Mouse (Mus musculus): ENCODE results near the gene Adora2a. TPM values are rescaled to one million over a fixed set of nuclear protein-coding genes. Genes with fewer than 3 reads are reported as not detected.
A peak's percentile ranks its signal among the peaks of the same experiment; 100 is the strongest.

The Adora2a gene
- polyA plus RNA-seq, 1 experiment from 2014 or later: 6.8 TPM

- ATAC-seq (ENCODE audit: insufficient number of reproducible peaks, insufficient read depth, low FRiP score, low read depth): no peak
- Histone ChIP-seq H3K9me3 (ENCODE audit: control insufficient read depth, low read length) (no peaks in the 10 kb centered on the region), H3K4me3 (ENCODE audit: control insufficient read depth in 1 of 2, insufficient read depth in 1 of 2, low read depth in 1 of 2, low read length in 2 of 2) (no peak overlapping the region), H3K4me1 (ENCODE audit: control insufficient read depth in 2 of 2, insufficient read depth in 2 of 2, low read length in 2 of 2) (peaks cover 23 to 45% of the 10 kb centered on the region in 2 experiments), H3K27me3 (ENCODE audit: control insufficient read depth, insufficient read depth, low read length) (no peaks in the 10 kb centered on the region), H3K4me2 (ENCODE audit: low read length) (no peak overlapping the region), H3K27ac (replicated peaks in 1 of 2; ENCODE audit: control insufficient read depth in 1 of 2, insufficient read depth in 1 of 2, low read depth in 2 of 2, low read length in 2 of 2) (0 out of 4 replicates have a peak overlapping the region, but pooled peaks of 1 of the 2 experiments have one; percentile 15), H3K36me3 (ENCODE audit: control insufficient read depth, insufficient read depth, low read length) (peaks cover 32% of the 10 kb centered on the region; the same call in 1 of the 2 replicates), H3K9ac (ENCODE audit: low read length) (no peak overlapping the region)
- 41% methylated on average over 5 of the region's 5 CpGs for WGBS
Measured at GRCm38 (mm10) chr10:75299785-75300418, 16.8 kb upstream of the Adora2a start.

- H3K9me3 ChIP-seq (ENCODE audit: control insufficient read depth, low read length): no peaks in the 10 kb centered on the region
- no peak for ATAC-seq (ENCODE audit: insufficient number of reproducible peaks, insufficient read depth, low FRiP score, low read depth)
Measured at GRCm38 (mm10) chr10:75301195-75301806, 15.4 kb upstream of the Adora2a start.

GRCm38 (mm10) chr10:75301937-75302336, 14.7 kb upstream of the Adora2a start:
- Histone ChIP-seq H3K4me2 (ENCODE audit: low read length) (no peak overlapping the region), H3K4me1 (ENCODE audit: control insufficient read depth in 2 of 2, insufficient read depth in 2 of 2, low read length in 2 of 2) (peaks cover 23 to 42% of the 10 kb centered on the region in 2 experiments), H3K27ac (replicated peaks in 1 of 2; ENCODE audit: control insufficient read depth in 1 of 2, insufficient read depth in 1 of 2, low read depth in 2 of 2, low read length in 2 of 2) (0 out of 4 replicates have a peak overlapping the region, but pooled peaks of 1 of the 2 experiments have one; percentile 9), H3K4me3 (ENCODE audit: control insufficient read depth in 1 of 2, insufficient read depth in 1 of 2, low read depth in 1 of 2, low read length in 2 of 2) (no peak overlapping the region), H3K36me3 (ENCODE audit: control insufficient read depth, insufficient read depth, low read length) (peaks cover 35% of the 10 kb centered on the region), H3K9me3 (ENCODE audit: control insufficient read depth, low read length) (no peaks in the 10 kb centered on the region), H3K27me3 (ENCODE audit: control insufficient read depth, insufficient read depth, low read length) (no peaks in the 10 kb centered on the region), H3K9ac (ENCODE audit: low read length) (no peak overlapping the region)
- WGBS: 56% methylated on average over 4 of the region's 4 CpGs
- no peak for ATAC-seq (ENCODE audit: insufficient number of reproducible peaks, insufficient read depth, low FRiP score, low read depth)

More at GRCm38 (mm10) chr10:75301195-75301806, 15.4 kb upstream of the Adora2a start:
- Histone ChIP-seq H3K27ac (replicated peaks in 1 of 2; ENCODE audit: control insufficient read depth in 1 of 2, insufficient read depth in 1 of 2, low read depth in 2 of 2, low read length in 2 of 2) (0 out of 4 replicates have a peak overlapping the region, but pooled peaks of 1 of the 2 experiments have one; percentile 9), H3K4me2 (ENCODE audit: low read length) (no peak overlapping the region), H3K4me3 (ENCODE audit: control insufficient read depth in 1 of 2, insufficient read depth in 1 of 2, low read depth in 1 of 2, low read length in 2 of 2) (no peak overlapping the region), H3K9ac (ENCODE audit: low read length) (no peak overlapping the region), H3K4me1 (ENCODE audit: control insufficient read depth in 2 of 2, insufficient read depth in 2 of 2, low read length in 2 of 2) (peaks cover 23 to 42% of the 10 kb centered on the region in 2 experiments), H3K36me3 (ENCODE audit: control insufficient read depth, insufficient read depth, low read length) (peaks cover 36% of the 10 kb centered on the region; the same call in 1 of the 2 replicates), H3K27me3 (ENCODE audit: control insufficient read depth, insufficient read depth, low read length) (no peaks in the 10 kb centered on the region)
- WGBS: 85% methylated on average over 12 of the region's 12 CpGs

GRCm38 (mm10) chr10:75302536-75302935, 14.1 kb upstream of the Adora2a start:
- H3K4me3 ChIP-seq (ENCODE audit: control insufficient read depth in 1 of 2, insufficient read depth in 1 of 2, low read depth in 1 of 2, low read length in 2 of 2): no peak overlapping the region
- H3K4me2 ChIP-seq (ENCODE audit: low read length): no peak overlapping the region
- no peaks in the 10 kb centered on the region for H3K27me3 ChIP-seq (ENCODE audit: control insufficient read depth, insufficient read depth, low read length)
- no peak overlapping the region for H3K27ac ChIP-seq (replicated peaks in 1 of 2; ENCODE audit: control insufficient read depth in 1 of 2, insufficient read depth in 1 of 2, low read depth in 2 of 2, low read length in 2 of 2)
- H3K9ac ChIP-seq (ENCODE audit: low read length): no peak overlapping the region
- ATAC-seq (ENCODE audit: insufficient number of reproducible peaks, insufficient read depth, low FRiP score, low read depth): no peak
- WGBS: 80% methylated on average over 4 of the region's 4 CpGs
- H3K4me1 ChIP-seq (ENCODE audit: control insufficient read depth in 2 of 2, insufficient read depth in 2 of 2, low read length in 2 of 2): peaks cover 23 to 42% of the 10 kb centered on the region in 2 experiments
- H3K9me3 ChIP-seq (ENCODE audit: control insufficient read depth, low read length): no peaks in the 10 kb centered on the region
- H3K36me3 ChIP-seq (ENCODE audit: control insufficient read depth, insufficient read depth, low read length): peaks cover 41% of the 10 kb centered on the region

GRCm38 (mm10) chr10:75303324-75304048, 13.2 kb upstream of the Adora2a start:
- Histone ChIP-seq H3K9me3 (ENCODE audit: control insufficient read depth, low read length) (no peaks in the 10 kb centered on the region), H3K4me3 (ENCODE audit: control insufficient read depth in 1 of 2, insufficient read depth in 1 of 2, low read depth in 1 of 2, low read length in 2 of 2) (no peak overlapping the region), H3K9ac (ENCODE audit: low read length) (peak overlapping the region; percentile 18; the same call in 1 of the 2 replicates), H3K27ac (replicated peaks in 1 of 2; ENCODE audit: control insufficient read depth in 1 of 2, insufficient read depth in 1 of 2, low read depth in 2 of 2, low read length in 2 of 2) (peak overlapping the region; percentile 58 to 61; a peak in 3 of 4 replicates), H3K4me2 (ENCODE audit: low read length) (no peak overlapping the region), H3K36me3 (ENCODE audit: control insufficient read depth, insufficient read depth, low read length) (peaks cover 50% of the 10 kb centered on the region), H3K27me3 (ENCODE audit: control insufficient read depth, insufficient read depth, low read length) (no peaks in the 10 kb centered on the region), H3K4me1 (ENCODE audit: control insufficient read depth in 2 of 2, insufficient read depth in 2 of 2, low read length in 2 of 2) (peaks cover 23 to 42% of the 10 kb centered on the region in 2 experiments)
- no peak for ATAC-seq (ENCODE audit: insufficient number of reproducible peaks, insufficient read depth, low FRiP score, low read depth)
- 68% methylated on average over 8 of the region's 8 CpGs for WGBS

GRCm38 (mm10) chr10:75304049-75304405, 12.7 kb upstream of the Adora2a start:
- Histone ChIP-seq H3K9ac (ENCODE audit: low read length) (peak overlapping the region; percentile 27; the same call in 1 of the 2 replicates), H3K36me3 (ENCODE audit: control insufficient read depth, insufficient read depth, low read length) (peaks cover 55% of the 10 kb centered on the region), H3K27me3 (ENCODE audit: control insufficient read depth, insufficient read depth, low read length) (no peaks in the 10 kb centered on the region), H3K4me1 (ENCODE audit: control insufficient read depth in 2 of 2, insufficient read depth in 2 of 2, low read length in 2 of 2) (peaks cover 22 to 47% of the 10 kb centered on the region in 2 experiments), H3K4me3 (ENCODE audit: control insufficient read depth in 1 of 2, insufficient read depth in 1 of 2, low read depth in 1 of 2, low read length in 2 of 2) (no peak overlapping the region), H3K4me2 (ENCODE audit: low read length) (no peak overlapping the region), H3K27ac (replicated peaks in 1 of 2; ENCODE audit: control insufficient read depth in 1 of 2, insufficient read depth in 1 of 2, low read depth in 2 of 2, low read length in 2 of 2) (peak overlapping the region; percentile 58 to 61), H3K9me3 (ENCODE audit: control insufficient read depth, low read length) (no peaks in the 10 kb centered on the region)
- 82% methylated on average over 5 of the region's 5 CpGs for WGBS
- ATAC-seq (ENCODE audit: insufficient number of reproducible peaks, insufficient read depth, low FRiP score, low read depth): no peak

GRCm38 (mm10) chr10:75304413-75304812, 12.3 kb upstream of the Adora2a start:
- peaks cover 19 to 49% of the 10 kb centered on the region in 2 experiments for H3K4me1 ChIP-seq (ENCODE audit: control insufficient read depth in 2 of 2, insufficient read depth in 2 of 2, low read length in 2 of 2)
- H3K9me3 ChIP-seq (ENCODE audit: control insufficient read depth, low read length): no peaks in the 10 kb centered on the region
- WGBS: 52% methylated on average over 6 of the region's 6 CpGs
- ATAC-seq (ENCODE audit: insufficient number of reproducible peaks, insufficient read depth, low FRiP score, low read depth): peak; percentile 62
- peaks cover 59% of the 10 kb centered on the region for H3K36me3 ChIP-seq (ENCODE audit: control insufficient read depth, insufficient read depth, low read length)
- no peaks in the 10 kb centered on the region for H3K27me3 ChIP-seq (ENCODE audit: control insufficient read depth, insufficient read depth, low read length)
- H3K9ac ChIP-seq (ENCODE audit: low read length): peak overlapping the region; percentile 27; the same call in 1 of the 2 replicates
- H3K4me2 ChIP-seq (ENCODE audit: low read length): no peak overlapping the region
- H3K4me3 ChIP-seq (ENCODE audit: control insufficient read depth in 1 of 2, insufficient read depth in 1 of 2, low read depth in 1 of 2, low read length in 2 of 2): no peak overlapping the region
- peak overlapping the region; percentile 58 to 61 for H3K27ac ChIP-seq (replicated peaks in 1 of 2; ENCODE audit: control insufficient read depth in 1 of 2, insufficient read depth in 1 of 2, low read depth in 2 of 2, low read length in 2 of 2)
